Mouse (Mus musculus) liver, adult (tissue): Measurements from ENCODE around the gene Ncbp2.
A peak's percentile ranks its signal among the peaks of the same experiment; 100 is the strongest.

Experiments
- GATA4 ChIP-seq: IDR thresholded peaks from 2 replicates; pipeline ENCODE4 v1.6.1; 2014; ENCODE audit warnings: mild to moderate bottlenecking, low read length; ENCODE audit not compliant: insufficient replicate concordance

The Ncbp2 gene

DNA sequence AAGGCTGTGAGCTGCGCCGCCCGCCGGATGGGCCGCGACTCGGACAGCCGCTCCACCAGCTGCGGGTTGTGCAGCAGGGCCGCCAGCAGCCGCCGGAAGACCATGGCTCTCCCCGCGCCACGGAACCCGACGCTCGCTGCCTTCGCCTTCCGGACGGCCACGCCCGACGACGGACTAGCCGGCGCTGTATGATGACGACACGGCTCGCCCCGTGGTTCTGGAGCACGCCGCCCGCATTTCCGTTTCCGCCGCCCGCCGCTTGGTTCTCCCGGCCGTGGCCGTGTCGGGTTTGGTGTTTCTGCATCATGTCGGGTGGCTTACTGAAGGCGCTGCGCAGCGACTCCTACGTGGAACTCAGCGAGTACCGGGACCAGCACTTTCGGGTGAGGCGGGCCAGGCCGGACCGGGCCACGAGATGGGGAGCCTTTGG lies at the start of gene Ncbp2, which contains the start of gene 0610012G03Rik:
TSS of gene Ncbp2 (plus strand) at position 169 of the 430 bp plus-strand sequence.
TSS of gene 0610012G03Rik (minus strand) at position 150 of the 430 bp plus-strand sequence.
- peak; percentile 32; the same call in 1 of the 2 replicates for TF ChIP-seq GATA4

DNA sequence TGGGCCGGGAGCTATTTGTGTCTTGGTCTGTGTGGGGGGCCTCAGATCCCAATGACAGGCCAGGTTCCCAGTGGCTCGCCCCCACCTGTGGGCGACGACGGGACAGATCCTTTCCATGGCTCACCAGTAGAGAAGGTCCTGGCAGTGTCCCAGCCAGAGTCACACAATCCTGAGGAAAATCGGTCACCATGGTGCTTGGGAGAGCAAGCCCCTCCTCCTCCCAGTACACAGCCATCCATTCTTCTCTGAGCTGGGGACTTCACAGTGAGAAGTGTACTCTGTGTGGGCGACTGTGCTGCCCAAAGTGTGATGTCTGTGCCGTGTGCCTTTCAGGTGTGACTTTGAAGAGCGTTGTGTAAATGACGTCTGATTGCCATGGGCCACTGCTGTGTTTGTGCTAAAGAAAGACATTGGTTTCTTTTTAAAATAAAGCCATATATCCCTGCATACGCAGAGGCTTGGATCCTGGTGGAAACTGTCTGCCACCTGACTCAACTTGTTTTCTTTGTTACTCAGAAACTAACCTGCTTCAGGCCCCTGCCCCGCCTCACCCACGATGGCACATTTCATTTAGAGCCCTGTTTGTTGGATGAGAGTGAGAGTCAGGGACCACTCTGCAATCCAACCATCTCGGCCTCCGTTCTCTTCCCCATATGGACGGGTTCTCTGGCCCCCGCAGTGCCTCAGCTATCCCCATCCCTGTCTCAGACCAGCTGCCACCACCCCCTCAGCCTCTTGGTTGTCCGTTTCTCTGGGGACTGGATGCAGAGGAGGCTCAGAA lies 49.6 kb upstream of the Ncbp2 start:
- no peak for TF ChIP-seq GATA4

DNA sequence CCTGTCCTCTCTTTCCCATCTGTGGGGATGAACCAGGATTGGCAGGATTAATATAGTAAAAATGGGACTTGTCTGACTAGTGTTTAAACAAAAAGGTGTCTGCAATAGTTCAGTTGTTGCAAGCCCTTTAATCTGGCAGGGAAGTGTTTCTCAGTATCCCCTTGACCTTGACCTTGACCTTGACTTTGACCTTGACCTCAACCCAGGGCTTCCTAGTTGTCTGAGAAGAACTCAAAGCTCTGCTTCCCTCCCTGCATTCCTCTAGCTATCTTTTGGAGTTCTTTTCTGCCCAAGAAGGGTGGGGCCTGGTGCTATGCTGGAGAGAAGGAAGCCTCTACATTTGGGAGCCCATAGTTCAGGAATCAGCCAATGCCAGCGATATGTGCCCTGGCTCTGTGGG lies 46.4 kb upstream of the Ncbp2 start:
- TF ChIP-seq GATA4 = no peak

DNA sequence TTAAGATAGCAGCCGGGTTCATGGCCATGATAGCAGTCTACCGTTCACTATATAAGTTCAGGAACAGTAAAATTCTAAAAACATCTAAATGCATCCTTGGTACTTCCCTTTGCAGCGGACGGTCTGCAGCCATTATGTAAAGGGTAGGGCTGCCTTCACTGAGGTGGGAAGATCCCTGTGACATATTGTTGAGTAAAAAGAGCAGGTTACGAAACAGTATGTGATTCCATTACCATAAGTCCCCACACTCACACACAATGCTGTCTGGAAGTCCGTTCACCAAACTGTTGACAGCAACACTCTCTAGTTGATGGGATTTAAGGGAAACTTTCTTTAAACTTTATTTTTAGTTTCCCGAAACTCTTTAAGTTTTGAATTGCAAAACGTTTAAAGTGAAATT lies 45.1 kb upstream of the Ncbp2 start:
- no peak for TF ChIP-seq GATA4

DNA sequence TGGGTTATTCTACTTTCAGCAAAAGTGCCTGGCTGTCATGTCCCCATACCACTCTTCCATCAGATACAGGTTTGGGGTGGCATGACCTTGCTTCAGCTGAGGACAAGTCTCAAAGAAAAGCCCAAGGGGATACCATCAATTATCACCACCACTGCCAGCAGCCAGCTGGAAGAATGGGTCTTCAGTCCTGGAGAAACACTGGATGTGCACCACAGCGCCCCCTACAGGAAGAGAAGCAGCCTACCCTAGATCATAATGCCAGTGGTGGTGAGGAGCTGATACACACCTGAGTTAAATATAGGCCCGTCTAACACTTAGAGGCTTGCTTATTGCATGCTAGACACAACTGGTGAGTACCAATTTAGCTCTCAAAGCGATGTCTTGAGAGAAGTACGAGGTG lies 43.0 kb upstream of the Ncbp2 start:
- no peak for TF ChIP-seq GATA4

DNA sequence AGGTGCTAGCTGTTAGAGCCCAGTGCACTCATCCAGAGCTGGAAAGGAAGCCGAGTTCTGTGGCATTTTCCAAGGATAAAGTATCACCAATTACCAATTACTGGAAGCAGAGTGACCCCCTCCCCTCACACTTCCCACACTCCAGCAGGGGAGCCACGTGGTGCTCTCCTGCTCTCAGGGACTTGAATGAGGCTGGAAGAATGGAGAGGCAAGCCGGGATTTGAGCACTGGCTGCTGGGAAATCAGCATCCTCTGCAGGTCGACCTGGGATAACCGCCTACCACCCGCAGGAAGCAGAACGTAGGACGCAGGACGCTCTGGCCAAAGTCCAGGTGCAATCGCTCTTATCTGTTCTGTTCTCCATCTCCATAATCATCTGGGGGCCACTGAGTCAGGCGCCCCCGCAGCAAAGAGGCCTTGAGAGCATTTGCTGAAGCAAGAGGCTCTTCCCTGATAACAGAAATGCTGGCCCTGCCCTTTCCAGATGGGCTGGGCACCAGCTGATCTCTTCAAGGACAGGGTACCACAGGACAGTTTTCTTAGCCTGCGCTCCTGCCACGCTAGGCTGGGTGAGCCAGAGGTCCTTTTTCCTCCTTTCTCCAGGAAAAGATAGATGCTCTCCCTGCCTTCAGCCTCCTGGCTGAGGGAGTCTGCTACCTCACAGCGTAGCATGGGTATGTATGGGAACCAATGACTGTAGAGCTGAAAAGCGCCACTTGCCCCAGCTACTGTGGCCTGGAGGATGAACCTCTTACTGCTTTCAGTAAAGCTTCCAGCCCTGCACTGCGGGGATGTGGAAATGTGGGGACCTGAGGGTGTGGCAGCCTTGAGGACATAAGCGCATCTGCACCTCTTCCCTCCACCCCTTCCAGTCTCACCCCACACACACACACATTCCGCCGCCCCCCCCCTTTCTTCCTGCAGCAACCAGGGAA lies 42.2 kb upstream of the Ncbp2 start:
- TF ChIP-seq GATA4 = no peak

DNA sequence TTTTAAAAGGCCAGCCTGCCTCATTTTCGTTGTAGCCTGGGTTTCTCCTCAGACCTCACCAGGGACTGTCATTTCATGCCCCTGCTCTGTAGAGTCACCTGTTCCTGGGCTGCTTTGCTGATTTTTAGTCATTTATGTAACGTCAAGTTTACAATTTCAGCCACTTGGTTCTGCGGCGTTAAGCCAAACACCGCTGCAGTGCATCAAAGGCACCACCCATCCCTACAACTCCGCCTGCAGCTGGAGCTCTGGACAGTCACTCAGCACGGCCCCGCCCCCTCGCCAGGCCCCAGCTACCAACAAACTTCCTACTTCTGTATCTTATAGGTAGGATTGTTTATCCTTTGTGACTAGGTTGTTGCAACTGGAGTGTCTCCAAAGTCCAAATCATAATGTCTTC lies 41.4 kb upstream of the Ncbp2 start:
- no peak for TF ChIP-seq GATA4

DNA sequence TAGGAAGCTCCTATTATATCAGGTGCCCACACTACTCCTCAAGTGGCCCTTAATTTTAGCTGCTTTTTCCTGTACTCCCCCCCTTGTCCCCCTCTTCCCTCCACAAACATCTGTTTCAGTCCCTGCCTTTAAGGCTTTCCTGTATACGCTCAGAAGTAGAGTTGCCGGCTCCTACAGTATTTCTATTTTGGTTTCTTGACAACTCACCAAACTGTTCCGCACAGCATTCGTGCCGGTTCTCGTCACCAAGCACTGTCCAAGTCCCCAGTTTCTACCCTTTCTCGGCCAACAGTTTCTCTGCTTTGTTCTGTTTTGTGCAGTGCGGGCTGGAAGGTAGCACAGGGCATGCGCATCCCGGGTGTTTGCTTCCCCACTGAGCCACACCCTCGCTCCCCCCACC lies 39.4 kb upstream of the Ncbp2 start:
- TF ChIP-seq GATA4 = no peak

DNA sequence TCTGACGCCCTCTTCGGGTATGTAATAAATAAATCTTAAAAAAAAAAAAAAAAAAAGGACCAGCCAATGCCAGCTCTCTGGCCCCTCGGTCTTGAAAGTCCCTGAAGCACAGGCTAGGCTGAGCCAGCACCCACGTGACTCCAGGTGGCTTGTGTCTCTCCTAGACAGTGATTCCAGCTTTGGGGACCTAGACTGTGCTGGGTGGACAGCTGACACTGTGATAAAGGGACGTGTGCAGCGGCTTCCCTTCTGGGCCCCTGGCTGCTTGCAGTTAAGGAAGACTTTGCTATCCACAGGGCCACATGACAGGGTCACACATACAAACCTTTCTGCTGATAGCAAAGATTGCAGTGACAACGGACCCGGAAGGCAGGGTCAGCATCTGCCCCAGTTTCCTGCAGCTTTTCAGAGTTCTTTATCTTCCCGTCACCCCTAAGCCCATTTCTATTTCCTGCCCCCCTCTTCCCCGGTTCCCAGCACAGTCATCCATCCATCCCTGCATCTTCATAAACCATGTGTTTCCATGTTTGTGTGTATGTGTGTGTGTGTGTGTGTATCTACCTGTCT lies 37.9 kb upstream of the Ncbp2 start:
- no peak for TF ChIP-seq GATA4

DNA sequence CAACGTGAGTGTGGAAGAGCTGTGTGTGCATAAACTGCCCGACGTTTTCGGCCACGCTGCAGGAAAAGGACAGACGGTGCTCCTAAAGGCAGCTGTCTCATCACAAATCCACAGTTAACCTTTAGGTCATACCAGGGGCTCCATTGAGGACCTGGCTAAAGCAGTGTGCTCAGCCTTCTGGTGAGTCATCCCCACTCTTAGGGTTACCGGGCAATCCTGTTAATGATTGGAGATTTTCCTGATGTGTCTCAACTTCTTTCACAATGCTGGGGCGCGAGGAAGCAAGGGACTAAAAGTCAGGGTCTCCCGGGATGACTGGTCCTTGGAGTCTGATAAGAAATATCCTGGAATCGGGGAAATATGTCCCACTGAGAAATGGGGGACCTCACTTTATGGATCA lies 30.5 kb upstream of the Ncbp2 start:
- TF ChIP-seq GATA4 = no peak

DNA sequence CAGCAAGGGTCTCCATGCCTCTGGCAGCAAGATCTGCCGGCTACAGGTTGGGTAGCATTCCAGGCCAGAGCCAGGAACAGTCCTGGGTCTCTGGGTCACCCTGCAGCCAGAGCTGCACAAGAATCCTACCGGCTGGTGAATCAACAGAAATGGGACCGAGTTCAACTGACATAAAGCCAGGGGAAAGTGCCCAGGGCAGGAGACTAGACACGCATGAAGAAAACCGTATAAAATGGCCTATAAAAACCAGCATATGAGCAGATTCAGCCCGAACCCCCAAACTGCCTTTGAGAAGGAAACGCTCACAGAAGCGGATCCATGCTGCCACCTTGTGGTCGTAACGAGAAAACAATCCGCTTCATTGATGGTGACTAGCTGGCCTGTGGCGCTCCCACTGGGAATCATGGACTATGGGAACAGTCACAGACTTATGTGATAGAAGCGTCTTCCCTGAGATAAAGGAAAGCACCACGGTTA lies 30.0 kb upstream of the Ncbp2 start:
- TF ChIP-seq GATA4 = no peak

DNA sequence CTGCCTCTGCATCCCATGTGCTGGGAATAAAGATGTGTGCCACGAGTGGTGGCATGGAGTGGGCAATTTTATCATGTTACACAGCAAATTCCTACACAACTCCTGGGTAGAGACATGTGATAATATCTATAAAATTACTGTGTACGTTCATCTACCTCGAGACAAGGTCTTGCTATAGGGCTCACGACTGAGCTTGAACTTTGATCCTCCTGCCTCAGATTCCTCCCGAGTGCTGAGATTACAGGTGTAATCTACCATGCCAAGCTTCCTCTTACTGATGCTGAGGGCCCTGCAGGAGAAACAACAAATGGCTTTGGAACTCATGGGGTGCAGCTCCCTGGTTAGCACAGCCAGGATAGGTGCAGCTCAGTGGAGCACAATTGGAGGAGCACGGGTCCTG lies 23.9 kb upstream of the Ncbp2 start:
- TF ChIP-seq GATA4 = no peak

DNA sequence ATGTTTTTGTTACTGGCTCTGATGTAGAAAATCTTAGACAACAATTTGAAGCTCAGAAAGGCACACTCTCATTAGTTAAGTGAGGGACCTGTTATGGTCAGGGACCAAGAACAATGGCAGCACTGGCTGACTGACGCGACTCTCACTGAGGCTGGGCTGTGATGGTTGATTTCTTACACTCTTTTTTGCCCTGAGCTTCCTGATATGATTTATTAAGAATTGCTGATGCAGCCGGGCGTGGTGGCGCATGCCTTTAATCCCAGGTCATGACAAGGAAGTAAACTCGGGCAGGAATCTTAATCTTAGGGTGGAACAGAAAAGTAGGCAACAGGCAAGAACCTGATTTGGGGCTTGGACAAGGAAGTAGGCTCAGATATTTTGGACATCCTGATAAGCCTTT lies 22.2 kb upstream of the Ncbp2 start:
- TF ChIP-seq GATA4 = no peak

DNA sequence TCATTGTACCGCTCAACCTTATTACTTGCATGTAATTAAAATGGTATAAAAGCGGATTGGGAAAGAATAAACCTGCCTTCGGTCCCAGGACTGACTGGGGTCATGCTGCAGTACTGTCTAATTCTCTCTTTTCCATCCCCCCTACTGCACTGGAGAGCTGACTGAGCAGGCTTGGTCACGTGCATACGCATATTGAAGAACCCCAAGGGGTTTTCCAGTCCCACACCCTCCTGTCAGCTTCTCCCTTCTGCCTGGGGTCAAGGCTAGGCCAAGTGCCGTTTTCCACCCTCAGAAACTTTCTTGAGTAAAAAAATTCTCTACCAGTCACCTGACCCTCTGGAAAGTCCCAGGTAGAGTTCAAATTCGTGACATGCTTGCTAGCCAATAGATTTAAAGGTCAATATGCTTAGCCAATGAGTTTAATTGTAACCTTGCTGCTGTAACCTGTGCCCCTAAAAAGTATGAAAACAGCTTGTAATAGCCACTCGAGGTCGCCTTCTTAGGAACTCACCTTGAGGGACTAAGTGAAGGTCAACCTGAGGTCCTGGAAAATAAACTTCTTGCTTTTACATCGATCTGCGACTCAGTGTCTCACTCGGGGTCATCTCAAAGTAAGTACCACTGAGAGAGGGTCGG lies 21.6 kb upstream of the Ncbp2 start:
- TF ChIP-seq GATA4 = no peak

DNA sequence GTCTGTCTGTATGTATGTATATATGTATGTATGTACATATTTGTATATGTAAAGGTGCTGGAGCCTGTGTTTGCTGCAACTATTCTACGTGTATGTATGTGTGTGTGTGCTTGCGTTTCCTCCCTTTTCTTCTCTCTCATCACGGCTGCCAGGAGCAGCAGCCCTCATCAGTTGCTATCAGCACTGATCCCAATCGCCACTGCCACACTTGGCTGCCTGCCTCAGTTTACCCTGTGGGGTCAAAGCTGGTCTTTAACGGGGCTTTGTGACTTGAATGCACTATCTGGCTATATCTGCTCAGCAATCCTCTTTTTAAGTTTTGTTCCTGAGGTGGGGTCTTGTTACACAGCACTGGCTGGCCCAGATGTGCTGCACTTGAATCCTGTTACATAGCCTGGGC lies 20.9 kb upstream of the Ncbp2 start:
- no peak for TF ChIP-seq GATA4

DNA sequence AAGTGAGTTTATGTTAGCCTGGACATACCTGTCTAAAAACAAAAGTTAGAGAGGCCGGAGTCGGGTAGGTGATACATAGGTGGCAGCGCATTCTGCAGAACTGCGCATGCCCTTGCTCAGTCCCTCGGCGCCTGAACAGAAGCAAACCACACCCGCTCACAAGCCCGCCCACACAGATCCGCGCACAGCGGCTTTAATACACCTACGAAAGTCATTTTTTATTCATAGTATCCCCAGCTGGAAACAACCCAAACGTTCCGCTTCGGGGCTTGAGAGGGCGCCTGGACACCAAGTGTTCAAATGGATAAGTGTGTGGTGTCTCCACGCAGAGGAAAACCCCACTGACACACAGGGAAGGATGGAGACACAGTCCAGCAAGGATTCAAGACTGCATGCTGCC lies 17.0 kb upstream of the Ncbp2 start:
- TF ChIP-seq GATA4 = no peak

DNA sequence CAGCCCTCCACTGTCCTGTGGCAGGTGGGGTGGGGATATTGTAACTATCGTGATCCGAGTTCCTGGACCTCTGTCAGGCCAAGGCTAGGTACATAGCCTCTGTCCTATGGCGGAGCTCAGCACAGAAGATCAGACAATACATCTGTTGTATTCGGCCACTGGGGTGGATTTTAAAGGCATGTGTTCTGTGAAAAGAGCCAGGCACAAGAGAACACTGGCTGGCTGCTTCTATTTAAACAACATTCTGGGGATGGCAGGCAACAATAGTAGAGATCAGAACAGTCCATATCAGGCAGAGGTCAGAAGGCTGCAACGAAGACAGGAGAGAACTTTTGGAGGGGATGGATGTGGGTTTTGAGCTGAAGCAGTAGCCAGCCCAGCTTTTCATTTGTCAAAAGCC lies 16.1 kb upstream of the Ncbp2 start:
- no peak for TF ChIP-seq GATA4
